Mouse (Mus musculus) midbrain, postnatal 0 days (tissue): ENCODE measurements around the gene Fntb. TPM values are rescaled to one million over a fixed set of nuclear protein-coding genes. Genes with fewer than 3 reads are reported as not detected.

Experiments
- ATAC-seq: fragments of 200-750 bp; cut with Nextera tagmentation; 2 replicates; pipeline ENCODE4 v1.8.0; 2017; ENCODE audit warnings: moderate number of reproducible peaks, mild to moderate bottlenecking, moderate TSS enrichment, moderate library complexity; ENCODE audit not compliant: low FRiP score
- DNase-seq: peaks from one replicate; pipeline ENCODE4 v3.0.0-alpha.2; 2015; ENCODE audit warnings: low spot score
- H3K27ac ChIP-seq: fragments of 300-500 bp; sonication (generic); 2 replicates; pipeline ENCODE4 v1.5.1; 2014; ENCODE audit warnings: low read depth, mild to moderate bottlenecking, low read length, mixed read lengths
- H3K27me3 ChIP-seq: fragments of 300-500 bp; sonication (generic); 2 replicates; pipeline ENCODE4 v1.6.1; 2014; ENCODE audit warnings: low read length, control low read depth, mixed read lengths; ENCODE audit not compliant: insufficient read depth
- H3K36me3 ChIP-seq: fragments of 300-500 bp; sonication (generic); 2 replicates; pipeline ENCODE4 v1.6.1; 2014; ENCODE audit warnings: low read length, control low read depth, mixed read lengths; ENCODE audit not compliant: insufficient read depth
- H3K4me1 ChIP-seq: fragments of 300-500 bp; sonication (generic); 2 replicates; pipeline ENCODE4 v1.6.1; 2014; ENCODE audit warnings: mild to moderate bottlenecking, control low read depth, antibody characterized with exemption, low read length, mixed read lengths; ENCODE audit not compliant: insufficient read depth
- H3K4me2 ChIP-seq: fragments of 300-500 bp; sonication (generic); 2 replicates; pipeline ENCODE4 v1.6.1; 2014; ENCODE audit warnings: low read depth, mild to moderate bottlenecking, low read length, mixed read lengths; ENCODE audit not compliant: poor library complexity, severe bottlenecking
- H3K4me3 ChIP-seq: fragments of 300-500 bp; sonication (generic); 2 replicates; pipeline ENCODE4 v1.5.1; 2014; ENCODE audit warnings: low read depth, mild to moderate bottlenecking, low read length, moderate library complexity
- H3K9ac ChIP-seq: fragments of 300-500 bp; sonication (generic); replicated peaks from 2 replicates; pipeline ENCODE4 v1.6.1; 2014; ENCODE audit warnings: mild to moderate bottlenecking, low read length, moderate library complexity, mixed read lengths; ENCODE audit not compliant: poor library complexity, severe bottlenecking
- H3K9me3 ChIP-seq: fragments of 300-500 bp; sonication (generic); 2 replicates; pipeline ENCODE4 v1.6.1; 2016; ENCODE audit warnings: low read length, control low read depth
- CTCF ChIP-seq: IDR thresholded peaks from 2 replicates; pipeline ENCODE4 v1.5.1; 2016; ENCODE audit warnings: antibody characterized with exemption, mild to moderate bottlenecking
- WGBS: fragments of 180-500 bp; shearing (Covaris S2); extraction: QIAGEN DNeasy Blood & Tissue Kit; methylation state at CpG from one replicate; pipeline ENCODE4 v1.1.7; 2014; 5-methylcytosine and 5-hydroxymethylcytosine counted together
- polyA plus RNA-seq: library from polyadenylated mRNA; unstranded; fragments of >200 nt; fragmentation: Nextera tagmentation; extraction: Ambion mirVana; gene quantifications from 2 replicates; pipeline ENCODE4 v1.2.1, GENCODE M21; 2015
- total RNA-seq: library from RNA; depleted of rRNA; stranded (reverse); fragments of >200 nt; gene quantifications from 2 replicates; pipeline ENCODE4 v1.2.3, GENCODE M21; 2014

The Fntb gene
- total and polyA plus RNA-seq, 2 experiments from 2014 or later: 34.3 to 36.6 TPM

GRCm38 (mm10) chr12:76911171-76911726 lies 145.9 kb downstream of the Fntb start:
- H3K27me3 ChIP-seq: no peaks in the 10 kb centered on the region
- no peaks in the 10 kb centered on the region for H3K9me3 ChIP-seq
- TF ChIP-seq CTCF: no peak
- H3K4me2 ChIP-seq: no peak overlapping the region
- 51% methylated on average over 16 of the region's 16 CpGs for WGBS
- no peak overlapping the region for H3K4me3 ChIP-seq
- ATAC-seq: no peak
- DNase-seq: peak; percentile 37
- no peaks in the 10 kb centered on the region for H3K4me1 ChIP-seq
- no peak overlapping the region for H3K9ac ChIP-seq
- H3K36me3 ChIP-seq: peaks cover 15% of the 10 kb centered on the region
- H3K27ac ChIP-seq: no peak overlapping the region; the same call in 1 of the 2 replicates

DNA sequence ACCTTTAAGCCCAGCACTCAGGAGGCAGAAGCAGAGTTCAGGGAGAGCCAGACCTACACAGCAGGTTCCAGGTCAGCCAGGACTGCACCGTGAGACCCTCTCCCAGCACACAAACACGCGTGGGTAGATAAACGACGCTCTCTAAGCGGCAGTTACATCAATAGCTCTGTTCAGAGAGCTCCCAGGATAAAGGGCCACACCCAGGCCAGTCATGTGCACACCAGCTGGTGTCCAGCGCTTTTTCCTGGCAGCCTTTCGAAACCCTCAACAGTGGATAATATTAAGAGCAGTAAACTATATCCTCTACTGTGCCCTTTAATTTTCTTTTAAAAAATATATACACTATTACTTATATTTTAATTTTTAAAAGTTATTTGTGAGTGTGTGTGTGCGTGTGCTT lies 146.8 kb downstream of the Fntb start:
- H3K27me3 ChIP-seq: no peaks in the 10 kb centered on the region
- H3K9me3 ChIP-seq: no peaks in the 10 kb centered on the region
- no peak for TF ChIP-seq CTCF
- WGBS: 86% methylated on average over 9 of the region's 9 CpGs
- H3K36me3 ChIP-seq: peaks cover 9% of the 10 kb centered on the region; the same call in 1 of the 2 replicates
- ATAC-seq: no peak
- H3K4me1 ChIP-seq: no peaks in the 10 kb centered on the region
- DNase-seq: no peak
- no peak overlapping the region for H3K27ac ChIP-seq
- H3K4me2 ChIP-seq: no peak overlapping the region
- no peak overlapping the region for H3K4me3 ChIP-seq
- H3K9ac ChIP-seq: no peak overlapping the region

DNA sequence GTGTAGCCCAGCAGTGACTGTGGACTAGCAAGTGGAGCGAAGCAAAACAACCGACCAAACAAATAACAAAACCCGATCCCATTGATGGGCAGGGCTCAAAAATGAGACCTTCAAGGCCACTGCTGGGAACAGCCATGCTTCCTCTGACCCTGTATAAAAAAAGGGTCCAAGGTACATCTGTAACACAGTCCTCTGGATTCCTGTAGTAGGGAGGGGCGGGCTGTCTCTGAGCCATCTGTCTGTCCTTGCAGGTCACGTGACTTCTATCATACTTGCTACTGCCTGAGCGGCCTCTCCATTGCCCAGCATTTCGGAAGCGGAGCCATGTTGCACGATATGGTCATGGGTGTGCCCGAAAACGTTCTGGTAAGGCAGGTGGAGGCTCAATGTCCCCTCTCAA lies 150.8 kb downstream of the Fntb start:
- Histone ChIP-seq H3K36me3 (peaks cover 15% of the 10 kb centered on the region), H3K27ac (no peak overlapping the region), H3K9me3 (no peaks in the 10 kb centered on the region), H3K4me2 (no peak overlapping the region), H3K27me3 (no peaks in the 10 kb centered on the region), H3K4me1 (no peaks in the 10 kb centered on the region), H3K9ac (no peak overlapping the region), H3K4me3 (no peak overlapping the region)
- TF ChIP-seq CTCF: no peak
- WGBS: 95% methylated on average over 11 of the region's 11 CpGs
- DNase-seq (no peak), ATAC-seq (no peak)

GRCm38 (mm10) chr12:76918113-76918512 lies 152.7 kb downstream of the Fntb start:
- no peaks in the 10 kb centered on the region for H3K9me3 ChIP-seq
- no peak overlapping the region for H3K9ac ChIP-seq
- H3K36me3 ChIP-seq: peaks cover 16% of the 10 kb centered on the region
- no peak for ATAC-seq
- no peak for TF ChIP-seq CTCF
- DNase-seq: no peak
- no peak overlapping the region for H3K4me2 ChIP-seq
- H3K4me3 ChIP-seq: no peak overlapping the region
- WGBS: 75% methylated on average over 6 of the region's 6 CpGs
- H3K4me1 ChIP-seq: no peaks in the 10 kb centered on the region
- H3K27me3 ChIP-seq: no peaks in the 10 kb centered on the region
- no peak overlapping the region for H3K27ac ChIP-seq

GRCm38 (mm10) chr12:76918855-76919254 lies 153.5 kb downstream of the Fntb start:
- Histone ChIP-seq H3K4me2 (no peak overlapping the region), H3K4me3 (no peak overlapping the region), H3K36me3 (peaks cover 11% of the 10 kb centered on the region), H3K9me3 (no peaks in the 10 kb centered on the region), H3K4me1 (no peaks in the 10 kb centered on the region), H3K27me3 (no peaks in the 10 kb centered on the region), H3K27ac (no peak overlapping the region), H3K9ac (no peak overlapping the region)
- DNase-seq: no peak
- WGBS: 64% methylated on average over 3 of the region's 3 CpGs
- ATAC-seq: no peak
- no peak for TF ChIP-seq CTCF

DNA sequence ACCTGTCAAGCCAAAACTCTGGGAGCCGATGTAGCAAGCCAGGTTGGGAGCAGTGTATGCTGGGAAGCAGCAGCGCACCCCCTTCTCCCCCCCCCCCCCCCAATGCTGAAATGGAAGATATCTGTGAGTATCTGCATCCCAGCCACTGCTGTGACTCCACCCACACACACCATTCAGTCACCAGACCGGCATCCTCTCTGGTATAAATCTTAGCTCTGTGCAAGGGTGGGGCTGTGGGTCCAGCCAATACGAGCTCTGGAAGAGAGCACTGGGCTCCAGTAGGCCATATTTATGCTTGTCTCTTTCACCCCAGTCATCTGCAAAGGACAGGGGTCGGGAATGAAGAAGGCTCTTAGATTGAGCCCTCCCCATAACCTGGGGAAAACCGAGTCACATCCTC lies 155.0 kb downstream of the Fntb start:
- ATAC-seq: no peak
- Histone ChIP-seq H3K27me3 (no peaks in the 10 kb centered on the region), H3K4me1 (no peaks in the 10 kb centered on the region), H3K36me3 (peaks cover 11% of the 10 kb centered on the region), H3K9me3 (no peaks in the 10 kb centered on the region), H3K4me2 (no peak overlapping the region), H3K27ac (no peak overlapping the region), H3K4me3 (no peak overlapping the region), H3K9ac (no peak overlapping the region)
- no peak for TF ChIP-seq CTCF
- 74% methylated on average over 6 of the region's 6 CpGs for WGBS
- DNase-seq: no peak
